Mouse (Mus musculus) embryonic facial prominence, embryonic 11.5 days (tissue): ENCODE results near the gene Gm10300. TPM values are rescaled to one million over a fixed set of nuclear protein-coding genes. Genes with fewer than 3 reads are reported as not detected.

Experiments used
- ATAC-seq: fragments of 200-750 bp; cut with Nextera tagmentation; replicated peaks from 2 replicates; pipeline ENCODE4 v1.8.0; 2017; ENCODE audit warnings: low read depth; ENCODE audit not compliant: insufficient number of reproducible peaks, low FRiP score, low TSS enrichment
- DNase-seq: peaks from one replicate; pipeline ENCODE4 v3.0.0-alpha.2; 2015; ENCODE audit warnings: low spot score
- H3K27ac ChIP-seq: fragments of 300-500 bp; sonication (generic); replicated peaks from 2 replicates; pipeline ENCODE4 v1.5.1; 2014; ENCODE audit warnings: mild to moderate bottlenecking, low read depth, low read length, control low read depth
- H3K27me3 ChIP-seq: fragments of 300-500 bp; sonication (generic); 2 replicates; pipeline ENCODE4 v1.6.1; 2014; ENCODE audit warnings: mild to moderate bottlenecking, low read length, moderate library complexity, mixed read lengths; ENCODE audit not compliant: control insufficient read depth, insufficient read depth
- H3K36me3 ChIP-seq: fragments of 300-500 bp; sonication (generic); replicated peaks from 2 replicates; pipeline ENCODE4 v1.6.1; 2014; ENCODE audit warnings: low read depth, mild to moderate bottlenecking, low read length, moderate library complexity, mixed read lengths; ENCODE audit not compliant: control insufficient read depth, insufficient read depth
- H3K4me1 ChIP-seq: fragments of 300-500 bp; sonication (generic); 2 replicates; pipeline ENCODE4 v1.6.1; 2014; ENCODE audit warnings: low read length, mixed read lengths; ENCODE audit not compliant: control insufficient read depth, insufficient read depth
- H3K4me2 ChIP-seq: fragments of 300-500 bp; sonication (generic); 2 replicates; pipeline ENCODE4 v1.6.1; 2014; ENCODE audit warnings: low read depth, mild to moderate bottlenecking, control low read depth, low read length, moderate library complexity
- H3K4me3 ChIP-seq: fragments of 300-500 bp; sonication (generic); 2 replicates; pipeline ENCODE4 v1.5.1; 2014; ENCODE audit warnings: low read depth, low read length, control low read depth
- H3K9ac ChIP-seq: fragments of 300-500 bp; sonication (generic); replicated peaks from 2 replicates; pipeline ENCODE4 v1.6.1; 2014; ENCODE audit warnings: mild to moderate bottlenecking, control low read depth, low read length
- H3K9me3 ChIP-seq: fragments of 300-500 bp; sonication (generic); replicated peaks from 2 replicates; pipeline ENCODE4 v1.6.1; 2016; ENCODE audit warnings: mild to moderate bottlenecking, low read length, inconsistent platforms, mixed read lengths; ENCODE audit not compliant: control insufficient read depth
- WGBS: fragments of 180-500 bp; shearing (Covaris S2); extraction: QIAGEN DNeasy Blood & Tissue Kit; methylation state at CpG from one replicate; pipeline ENCODE4 v1.1.7; 2014; 5-methylcytosine and 5-hydroxymethylcytosine counted together
- polyA plus RNA-seq: library from polyadenylated mRNA; unstranded; fragments of >200 nt; fragmentation: Nextera tagmentation; extraction: Ambion mirVana; gene quantifications from 2 replicates; pipeline ENCODE4 v1.2.1, GENCODE M21; 2014

The Gm10300 gene
- polyA plus RNA-seq, 1 experiment from 2014 or later, result not detected

DNA sequence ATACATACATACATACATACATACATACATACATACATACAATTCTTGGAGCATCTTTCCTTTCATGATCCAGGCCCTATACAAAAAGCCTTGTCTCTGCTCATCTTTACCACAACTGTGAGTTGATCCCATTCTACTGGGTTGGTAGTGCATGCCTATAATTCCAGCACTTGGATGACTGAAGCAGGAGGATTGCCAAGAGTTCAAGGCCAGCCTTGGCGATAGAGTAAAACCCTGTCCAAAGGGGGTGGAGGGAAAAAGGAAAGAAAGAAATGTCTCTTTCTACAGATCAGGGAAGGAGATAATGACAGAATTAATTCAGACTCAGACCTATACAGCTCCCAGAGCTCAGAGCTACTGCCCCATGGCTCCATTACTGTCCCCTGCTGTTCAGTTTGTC is 48.7 kb downstream of the Gm10300 start:
- ATAC-seq (no peak), DNase-seq (no peak)
- WGBS, result 100% methylated on average over 1 of the region's 1 CpGs
- Histone ChIP-seq H3K9me3 (no peaks in the 10 kb centered on the region), H3K4me3 (no peak overlapping the region), H3K27ac (no peak overlapping the region), H3K9ac (no peak overlapping the region), H3K27me3 (no peaks in the 10 kb centered on the region), H3K4me1 (no peaks in the 10 kb centered on the region), H3K4me2 (no peak overlapping the region), H3K36me3 (no peaks in the 10 kb centered on the region)

Other genes starting within 250 kb of the Gm10300 start
- gene Ptpru, start 236.4 kb upstream of the Gm10300 start, polyA plus RNA-seq, result 17.2 and 19.6 TPM in 2 replicates
- 39.9 and 42.5 TPM in 2 replicates for gene Mecr, start 231.2 kb upstream of the Gm10300 start, polyA plus RNA-seq
- gene Srsf4, start 201.1 kb upstream of the Gm10300 start, polyA plus RNA-seq, result 119 and 131 TPM in 2 replicates
- gene Tmem200b, start 152.9 kb upstream of the Gm10300 start, polyA plus RNA-seq, result 3.0 and 4.4 TPM in 2 replicates
- 139 and 141 TPM in 2 replicates for gene Epb41, start 624 bp downstream of the Gm10300 start, polyA plus RNA-seq
- gene Oprd1, start 69.8 kb downstream of the Gm10300 start, polyA plus RNA-seq, result 0.11 and 0.18 TPM in 2 replicates
- 159 and 173 TPM in 2 replicates for gene Ythdf2, start 137.6 kb downstream of the Gm10300 start, polyA plus RNA-seq
- 34.9 and 35.4 TPM in 2 replicates for gene Gmeb1, start 186.9 kb downstream of the Gm10300 start, polyA plus RNA-seq
- gene Taf12, start 199.7 kb downstream of the Gm10300 start, polyA plus RNA-seq, result 60.5 and 64.6 TPM in 2 replicates
- gene Rab42, start 228.7 kb downstream of the Gm10300 start, polyA plus RNA-seq, result 0.67 and 2.2 TPM in 2 replicates